Mouse (Mus musculus): Measurements from ENCODE around the gene R3hdm2. TPM values are rescaled to one million over a fixed set of nuclear protein-coding genes. Genes with fewer than 3 reads are reported as not detected.

R3hdm2 gene
- total RNA-seq, 2 experiments from 2014 or later: 365 to 382 TPM

DNA sequence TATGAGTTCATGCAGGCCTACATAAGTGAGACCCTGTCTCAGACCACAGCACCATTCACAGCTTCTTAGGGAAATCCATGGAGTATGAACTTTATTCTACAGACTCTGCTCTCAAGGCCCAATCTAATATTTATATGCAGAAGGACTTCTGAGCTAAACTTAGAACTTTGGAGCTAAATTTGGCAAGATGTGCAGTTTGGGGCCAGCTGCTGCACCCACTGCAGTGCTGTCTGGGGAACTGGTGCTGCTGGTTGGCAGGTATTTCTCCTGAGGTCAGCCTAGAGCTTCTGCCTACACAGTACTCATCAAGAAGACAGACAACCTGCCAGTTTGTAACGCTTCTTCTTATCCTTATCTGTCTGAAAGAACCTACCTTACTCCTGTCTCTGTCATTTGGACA lies 47.0 kb downstream of the R3hdm2 start:
- intact Hi-C loops (cut with DNase I): no loop called here
- DNase-seq (ENCODE audit: extremely low spot score in 1 of 2, low spot score in 2 of 2): no peak
- Histone ChIP-seq H3K4me3 (no peak overlapping the region), H3K27ac (peak overlapping the region; percentile 19; the same call in 1 of the 2 replicates)
- TF ChIP-seq CTCF (IDR thresholded peaks at IDR 0.05): no peak

DNA sequence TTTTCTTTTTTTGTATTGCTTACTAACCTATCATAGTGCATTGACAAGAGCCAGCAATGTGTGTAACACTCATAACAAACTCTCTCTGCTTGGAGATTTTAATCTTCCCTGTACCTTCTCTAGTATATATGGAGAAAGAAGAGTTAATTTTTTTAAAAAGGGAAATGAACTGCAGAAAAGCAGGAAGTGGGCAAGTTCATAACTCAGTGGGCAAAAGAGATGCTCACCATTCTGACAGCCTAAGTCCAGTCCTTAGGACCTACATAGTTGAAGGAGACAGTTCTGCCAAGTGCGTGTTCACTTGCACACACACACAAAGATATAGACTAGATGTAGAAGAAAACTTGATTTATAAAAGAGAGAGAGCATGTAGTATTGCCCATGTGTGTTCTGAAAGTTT lies 47.9 kb downstream of the R3hdm2 start:
- TF ChIP-seq CTCF (IDR thresholded peaks at IDR 0.05): no peak
- Histone ChIP-seq H3K4me3 (no peak overlapping the region), H3K27ac (no peak overlapping the region)
- no peak for DNase-seq (ENCODE audit: extremely low spot score in 1 of 2, low spot score in 2 of 2)
- intact Hi-C loops (cut with DNase I): no loop called here

DNA sequence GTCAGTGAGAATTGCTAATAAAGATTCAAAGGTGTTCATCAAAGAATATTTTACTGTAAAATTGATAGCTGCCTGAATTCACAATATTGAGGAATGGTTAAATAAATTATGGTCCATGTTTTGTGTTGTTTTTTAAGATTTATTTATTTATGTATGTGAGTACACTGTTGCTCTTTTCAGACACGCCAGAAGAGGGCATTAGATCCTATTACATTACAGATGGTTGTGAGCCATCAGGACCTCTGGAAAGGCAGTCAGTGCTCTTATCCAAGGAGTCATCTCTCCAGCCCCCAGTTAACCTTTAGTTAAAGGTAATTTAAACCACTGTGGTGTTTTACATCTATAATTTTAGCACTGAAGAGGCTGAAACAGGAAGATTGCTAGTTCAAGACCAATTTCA lies 49.4 kb downstream of the R3hdm2 start:
- intact Hi-C loops (cut with DNase I): no loop called here
- Histone ChIP-seq H3K27ac (no peak overlapping the region), H3K4me3 (no peak overlapping the region)
- DNase-seq (ENCODE audit: extremely low spot score in 1 of 2, low spot score in 2 of 2): no peak
- peak; percentile 24 for TF ChIP-seq CTCF (IDR thresholded peaks at IDR 0.05)

DNA sequence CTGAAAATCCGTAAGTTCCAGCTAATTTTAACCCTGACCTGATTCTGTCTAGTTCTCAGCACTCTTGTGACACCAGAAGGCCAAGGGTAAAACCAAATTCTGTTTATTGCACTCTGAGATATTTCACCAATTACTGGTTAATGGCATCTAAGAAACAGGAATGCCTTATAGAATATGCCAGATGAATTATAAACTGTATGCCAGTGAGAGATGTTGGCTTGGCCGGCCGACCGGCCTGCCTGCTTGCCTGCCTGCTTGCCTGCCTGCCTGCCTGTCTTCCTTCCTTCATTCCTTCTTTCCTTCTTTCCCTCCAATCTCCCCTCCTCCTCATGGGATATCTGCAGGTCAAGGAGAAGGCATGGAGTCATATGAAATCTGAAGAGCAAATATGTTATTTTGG lies 52.3 kb downstream of the R3hdm2 start:
- no peak for TF ChIP-seq CTCF (IDR thresholded peaks at IDR 0.05)
- intact Hi-C loops (cut with DNase I): no loop called here

DNA sequence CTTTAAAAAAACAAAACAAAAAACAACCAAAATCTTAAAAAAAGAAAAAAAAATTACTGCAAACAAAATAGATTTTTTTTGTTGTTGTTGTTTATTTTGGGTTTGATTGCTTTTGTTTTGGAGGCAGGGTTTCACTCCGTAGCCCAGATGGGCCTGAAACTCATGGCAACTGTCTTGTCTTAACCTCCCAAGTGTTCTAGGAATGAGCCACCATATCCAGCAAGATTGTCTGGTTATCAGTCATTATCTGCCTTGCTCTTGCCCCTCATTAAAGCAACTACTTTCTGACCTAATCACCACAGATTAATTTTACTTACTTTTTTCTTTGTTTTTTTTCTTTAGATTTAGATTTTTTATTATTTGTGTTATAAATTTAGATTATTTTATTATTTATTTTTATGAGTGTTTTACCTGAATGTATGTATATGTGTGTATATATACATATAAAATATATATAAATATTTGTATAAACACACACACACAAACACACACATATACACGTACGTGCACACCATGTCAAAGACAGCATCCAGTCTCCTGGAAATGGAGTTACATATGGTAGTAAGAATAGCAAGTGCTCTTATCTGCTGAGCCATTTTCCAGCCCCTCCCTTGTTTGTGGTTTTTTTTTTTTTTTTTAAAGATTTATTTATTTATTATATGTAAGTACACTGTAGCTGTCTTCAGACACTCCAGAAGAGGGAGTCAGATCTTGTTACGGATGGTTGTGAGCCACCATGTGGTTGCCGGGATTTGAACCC lies 57.4 kb downstream of the R3hdm2 start:
- Histone ChIP-seq H3K4me3 (no peak overlapping the region), H3K27ac (no peak overlapping the region)
- TF ChIP-seq CTCF (IDR thresholded peaks at IDR 0.05): no peak
- DNase-seq (ENCODE audit: extremely low spot score in 1 of 2, low spot score in 2 of 2): no peak
- intact Hi-C loops (cut with DNase I): no loop called here

More for the DNA sequence above, 52.3 kb downstream of the R3hdm2 start:
- no peak for DNase-seq (ENCODE audit: extremely low spot score in 1 of 2, low spot score in 2 of 2)
- no peak overlapping the region for H3K4me3 ChIP-seq
- H3K27ac ChIP-seq: no peak overlapping the region

DNA sequence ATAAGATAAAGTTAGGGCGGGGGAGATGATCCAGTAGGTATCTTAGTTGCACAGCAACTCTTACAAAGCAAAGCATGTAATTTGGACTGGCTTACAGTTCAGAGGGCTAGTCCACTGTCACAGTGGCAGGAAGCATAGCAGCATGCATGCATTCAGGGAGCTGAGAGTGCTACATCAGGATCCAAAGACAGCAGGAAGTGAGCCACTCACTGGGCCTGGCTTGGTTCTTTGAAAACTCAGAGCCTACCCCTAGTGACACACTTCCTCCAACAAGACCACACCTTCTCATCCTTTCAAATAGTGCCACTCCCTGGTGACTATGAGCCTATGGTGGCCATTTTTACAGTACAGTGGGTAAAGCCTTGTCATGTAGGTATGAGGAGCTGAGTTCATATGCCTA lies 73.6 kb downstream of the R3hdm2 start:
- no peak for DNase-seq (ENCODE audit: extremely low spot score in 1 of 2, low spot score in 2 of 2)
- H3K27ac ChIP-seq: no peak overlapping the region
- intact Hi-C loops (cut with DNase I): no loop called here
- TF ChIP-seq CTCF (IDR thresholded peaks at IDR 0.05): no peak
- H3K4me3 ChIP-seq: no peak overlapping the region

DNA sequence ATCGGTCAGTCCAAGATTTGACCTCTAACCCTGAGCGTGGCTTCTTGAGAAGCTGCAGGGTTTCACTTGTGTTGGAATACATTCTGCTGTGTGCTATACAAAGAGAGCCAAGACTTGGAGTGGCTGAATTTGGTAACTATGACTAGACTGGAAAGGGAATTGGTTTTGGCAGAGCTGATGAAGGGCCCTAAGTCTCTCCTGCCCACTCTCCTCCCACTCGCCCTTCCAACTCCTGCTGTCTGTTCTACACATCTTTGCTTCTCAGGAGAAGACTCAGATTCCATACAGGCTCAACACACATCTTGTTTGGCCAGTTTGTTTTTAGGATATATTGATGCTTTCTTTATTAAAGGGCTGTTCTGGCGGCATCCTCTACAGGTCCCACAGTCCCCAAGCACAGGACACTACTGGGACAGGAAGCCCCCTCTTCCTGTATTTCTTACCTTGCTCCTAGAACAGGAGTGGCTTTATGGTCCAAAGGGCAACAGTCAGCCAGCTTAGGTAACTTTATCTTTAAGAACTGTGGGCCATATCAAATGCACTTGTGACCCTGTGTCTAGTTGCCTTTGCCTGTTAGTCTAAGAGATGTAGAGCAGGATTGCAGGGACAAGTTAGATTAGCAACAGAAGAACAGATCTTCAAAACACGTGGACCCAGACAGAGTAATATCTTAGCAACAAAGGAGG lies 82.4 kb downstream of the R3hdm2 start:
- Histone ChIP-seq H3K27ac (0 out of 2 replicates have a peak overlapping the region, but pooled peaks have one; percentile 7), H3K4me3 (no peak overlapping the region)
- TF ChIP-seq CTCF (IDR thresholded peaks at IDR 0.05): no peak
- peak in 1 of 2 experiments; percentile 41 for DNase-seq (ENCODE audit: extremely low spot score in 1 of 2, low spot score in 2 of 2)
- intact Hi-C loops (cut with DNase I): no loop called here

DNA sequence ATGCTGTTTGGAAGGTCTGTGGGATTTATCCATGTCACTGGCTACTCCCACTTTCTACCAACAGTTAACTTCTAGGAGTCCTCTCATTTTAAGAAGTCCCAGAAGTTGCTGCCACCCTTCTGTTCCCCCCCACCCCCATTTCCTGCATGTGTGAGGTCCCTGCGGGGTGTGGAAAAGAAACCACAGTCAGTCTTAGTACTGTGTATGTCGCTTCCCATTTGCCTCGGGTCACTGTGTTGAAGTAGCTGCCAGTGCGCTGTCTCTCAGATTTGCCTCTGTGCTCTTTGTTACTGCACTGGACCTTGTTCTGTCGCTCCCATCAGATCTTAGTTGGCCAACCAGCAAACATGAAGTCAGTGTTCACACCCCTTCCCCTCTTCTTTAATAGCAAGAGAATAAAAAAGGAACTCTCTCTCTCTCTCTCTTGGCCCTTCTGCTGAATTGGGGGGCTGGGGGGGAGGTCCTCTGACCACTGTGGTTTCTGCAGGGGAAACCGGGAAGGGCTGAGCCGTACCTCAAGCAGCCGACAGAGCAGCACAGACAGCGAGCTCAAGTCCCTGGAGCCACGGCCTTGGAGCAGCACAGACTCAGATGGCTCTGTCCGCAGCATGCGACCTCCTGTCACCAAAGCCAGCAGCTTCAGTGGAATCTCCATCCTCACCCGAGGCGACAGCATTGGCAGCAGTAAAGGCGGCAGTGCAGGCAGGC lies 91.3 kb downstream of the R3hdm2 start:
- Histone ChIP-seq H3K4me3 (no peak overlapping the region), H3K27ac (no peak overlapping the region)
- no peak for DNase-seq (ENCODE audit: extremely low spot score in 1 of 2, low spot score in 2 of 2)
- no peak for TF ChIP-seq CTCF (IDR thresholded peaks at IDR 0.05)
- intact Hi-C loops (cut with DNase I): no loop called here

DNA sequence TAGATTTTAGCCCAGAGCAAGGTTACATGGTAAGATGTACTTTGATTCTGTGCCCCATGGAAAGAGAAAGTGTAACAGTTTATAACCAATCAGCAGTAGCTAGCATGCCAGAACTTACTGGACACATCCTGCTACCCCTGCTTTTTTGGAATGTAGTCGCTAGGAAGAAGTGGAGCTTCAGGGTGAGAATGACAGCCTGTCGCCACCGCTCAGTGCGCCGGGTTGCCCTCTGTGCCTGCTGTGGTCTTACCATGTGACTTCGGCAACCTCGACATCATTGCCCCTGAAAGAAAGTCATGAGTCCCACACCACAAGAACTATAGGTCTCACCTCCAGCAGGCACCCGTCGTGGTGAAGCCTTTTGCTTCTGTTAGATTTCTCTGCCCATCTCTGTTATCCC lies 92.6 kb downstream of the R3hdm2 start:
- DNase-seq (ENCODE audit: extremely low spot score in 1 of 2, low spot score in 2 of 2): no peak
- intact Hi-C loops (cut with DNase I): no loop called here
- TF ChIP-seq CTCF (IDR thresholded peaks at IDR 0.05): no peak

DNA sequence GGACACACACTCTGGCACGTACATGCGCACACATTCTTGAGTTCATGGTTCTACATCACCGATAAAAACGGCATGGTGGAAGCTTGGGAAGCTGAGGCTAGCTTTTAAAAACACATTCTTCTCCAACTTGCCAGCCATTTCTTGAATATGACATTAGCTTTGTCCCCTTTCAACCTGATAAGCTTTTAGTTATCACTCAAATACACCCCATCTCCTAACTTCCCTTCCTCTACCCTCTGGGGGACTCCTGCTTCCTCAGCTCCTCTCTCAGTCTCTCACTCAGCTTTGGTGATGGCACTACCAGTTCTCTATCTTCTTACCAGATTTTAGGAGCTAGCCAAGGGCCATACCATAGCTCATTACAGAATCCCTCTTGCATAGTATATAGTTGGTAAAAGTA lies 95.0 kb downstream of the R3hdm2 start:
- DNase-seq (ENCODE audit: extremely low spot score in 1 of 2, low spot score in 2 of 2): no peak
- intact Hi-C loops (cut with DNase I): no loop called here
- no peak for TF ChIP-seq CTCF (IDR thresholded peaks at IDR 0.05)

More for the DNA sequence above, 92.6 kb downstream of the R3hdm2 start:
- Histone ChIP-seq H3K27ac (no peak overlapping the region), H3K4me3 (no peak overlapping the region)

DNA sequence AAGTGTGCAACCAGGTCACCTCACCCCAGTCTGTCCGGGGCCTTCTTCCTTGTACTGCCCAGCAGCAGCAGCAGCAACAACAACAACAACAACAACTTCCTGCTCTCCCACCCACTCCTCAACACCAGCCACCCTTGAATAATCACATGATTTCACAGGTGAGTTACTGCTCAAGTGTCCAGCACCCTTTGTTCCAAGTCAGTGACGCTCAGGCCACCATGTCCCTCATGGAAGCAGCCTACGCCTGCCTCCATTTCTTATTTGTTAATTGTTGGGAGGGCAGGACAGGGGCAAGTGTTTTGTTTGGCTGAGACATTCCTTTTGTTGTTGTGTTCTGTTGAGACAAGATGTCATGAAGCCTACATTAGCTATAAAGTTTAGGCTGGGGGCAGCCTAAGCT lies 96.4 kb downstream of the R3hdm2 start:
- intact Hi-C loops (cut with DNase I): no loop called here
- no peak overlapping the region for H3K27ac ChIP-seq
- no peak for TF ChIP-seq CTCF (IDR thresholded peaks at IDR 0.05)
- no peak for DNase-seq (ENCODE audit: extremely low spot score in 1 of 2, low spot score in 2 of 2)
- H3K4me3 ChIP-seq: no peak overlapping the region

More for the DNA sequence above, 95.0 kb downstream of the R3hdm2 start:
- Histone ChIP-seq H3K27ac (no peak overlapping the region), H3K4me3 (no peak overlapping the region)

DNA sequence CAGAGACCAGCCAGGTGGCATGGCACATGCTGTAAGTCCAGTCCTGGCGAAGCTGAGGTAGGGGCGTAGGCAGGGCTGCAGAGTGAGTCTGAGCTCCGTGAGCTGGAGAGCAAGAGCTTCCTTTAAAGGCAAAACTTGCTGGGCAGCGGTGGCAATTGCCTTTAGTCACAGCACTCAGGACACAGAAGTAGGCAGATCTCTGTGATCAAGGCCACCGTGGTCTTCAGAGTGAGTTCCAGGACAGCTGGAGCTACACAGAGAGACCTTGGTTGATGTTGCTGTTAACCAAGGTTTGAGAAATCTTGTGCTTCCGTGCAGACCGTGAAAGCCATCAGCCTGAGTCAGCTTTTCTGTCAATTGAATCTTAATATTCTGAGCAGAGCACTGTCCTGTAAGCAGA lies 97.2 kb downstream of the R3hdm2 start:
- TF ChIP-seq CTCF (IDR thresholded peaks at IDR 0.05): no peak
- intact Hi-C loops (cut with DNase I): no loop called here
- DNase-seq (ENCODE audit: extremely low spot score in 1 of 2, low spot score in 2 of 2): no peak
- peak overlapping the region; percentile 1; the same call in 1 of the 2 replicates for H3K27ac ChIP-seq
- H3K4me3 ChIP-seq: no peak overlapping the region
